Mouse (Mus musculus): Measurements from ENCODE around the gene Inha.

- TF ChIP-seq CHD2 (IDR thresholded peaks at IDR 0.05; ENCODE audit: low read depth, low read length) = no peak
- no peak for TF ChIP-seq HCFC1 (IDR thresholded peaks at IDR 0.05; ENCODE audit: borderline replicate concordance, insufficient read depth, low read length)
- no peak for TF ChIP-seq ZC3H11A (IDR thresholded peaks at IDR 0.05; ENCODE audit: borderline replicate concordance, low read depth, low read length)
These were observed 49.2 kb upstream of the Inha start for GRCm38 (mm10) chr1:75457710-75458024.

All from ES-E14 (cell line).